Mouse (Mus musculus) thymus, adult 18-20 months (tissue): ENCODE measurements around the gene Agrp.

Experiments used
- DNase-seq, 2 experiments: peaks; one replicate each; pipeline ENCODE4 v3.0.0; 2022; ENCODE audit warnings: mixed read lengths in 2 of 2

Gene Agrp

GRCm38 (mm10) chr8:105546384-105547350, 90.5 kb downstream of the Agrp start:
- no peak for DNase-seq

DNA sequence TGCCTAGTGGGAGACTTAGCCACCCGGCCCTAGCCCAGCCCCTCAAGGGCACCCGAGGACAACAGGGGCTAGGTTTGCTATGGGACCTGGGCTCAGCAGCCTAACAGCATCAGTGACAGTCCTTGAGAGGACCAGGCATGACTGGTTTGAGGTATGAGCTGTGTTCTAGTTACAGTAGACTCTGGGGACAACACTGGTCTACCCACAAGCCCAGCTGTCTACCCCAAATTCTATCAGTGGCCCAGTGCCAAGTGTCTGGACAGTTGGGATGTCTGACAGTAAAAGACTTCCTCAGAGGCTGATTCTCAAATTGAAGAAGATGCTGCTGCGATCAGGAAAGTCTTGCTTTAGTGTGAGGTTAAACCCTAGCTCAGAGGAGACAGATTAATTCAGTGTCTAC, 91.9 kb downstream of the Agrp start:
- no peak for DNase-seq

DNA sequence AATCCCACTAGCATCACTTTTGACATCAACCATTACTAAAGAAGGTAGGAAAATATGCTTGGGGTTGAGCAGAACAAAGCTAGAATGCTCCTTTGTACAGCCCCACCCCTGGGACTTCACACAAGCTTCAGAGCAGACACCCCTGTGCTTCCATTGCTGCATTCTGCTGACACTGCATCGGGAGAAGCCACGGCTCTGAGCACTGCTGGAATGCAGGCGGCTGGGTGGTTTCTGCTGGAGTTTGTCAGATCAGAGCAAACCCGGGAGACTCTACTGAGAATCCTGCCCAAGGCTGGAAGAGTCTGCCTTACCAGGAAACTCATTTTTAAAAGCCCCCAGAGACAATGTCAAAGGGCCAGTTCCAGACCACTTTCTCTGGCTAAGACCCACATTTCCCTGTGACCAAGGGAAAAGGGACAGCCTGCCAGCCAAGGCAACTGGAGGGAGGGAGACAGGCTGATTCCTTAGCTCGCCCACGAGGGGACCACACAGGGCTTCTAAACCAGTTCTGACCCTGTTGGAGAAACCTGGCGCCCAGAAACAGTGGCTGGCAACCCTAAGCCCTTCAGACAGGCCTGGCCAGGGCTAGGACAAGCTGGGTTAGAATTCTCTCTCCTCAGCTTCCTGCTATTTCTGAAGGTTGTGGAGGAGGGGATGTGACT, 92.5 kb downstream of the Agrp start:
- no peak for DNase-seq

DNA sequence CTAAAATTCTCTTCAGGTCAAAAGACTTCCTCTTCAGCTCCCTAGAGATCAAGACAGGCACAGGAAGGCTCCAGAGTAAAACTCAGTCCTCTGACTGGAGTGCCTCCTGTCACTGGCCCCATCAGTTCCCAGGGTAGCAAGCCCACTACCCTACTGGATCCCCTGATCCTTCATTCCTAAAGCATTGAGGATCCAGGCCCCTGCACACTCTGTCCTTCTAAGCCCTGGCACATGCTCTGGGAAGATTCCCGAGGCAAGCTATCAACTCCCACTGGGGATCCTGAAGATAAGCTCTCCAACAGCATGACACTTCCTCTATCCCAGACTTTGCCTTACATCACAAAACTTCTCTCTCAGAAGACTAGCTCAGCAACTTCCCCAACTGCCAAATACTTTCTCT, 93.5 kb downstream of the Agrp start:
- DNase-seq: no peak

- no peak for DNase-seq
Measured at GRCm38 (mm10) chr8:105542808-105543207, 94.4 kb downstream of the Agrp start.

- DNase-seq: no peak
Measured at GRCm38 (mm10) chr8:105542032-105542656, 95.0 kb downstream of the Agrp start.

DNA sequence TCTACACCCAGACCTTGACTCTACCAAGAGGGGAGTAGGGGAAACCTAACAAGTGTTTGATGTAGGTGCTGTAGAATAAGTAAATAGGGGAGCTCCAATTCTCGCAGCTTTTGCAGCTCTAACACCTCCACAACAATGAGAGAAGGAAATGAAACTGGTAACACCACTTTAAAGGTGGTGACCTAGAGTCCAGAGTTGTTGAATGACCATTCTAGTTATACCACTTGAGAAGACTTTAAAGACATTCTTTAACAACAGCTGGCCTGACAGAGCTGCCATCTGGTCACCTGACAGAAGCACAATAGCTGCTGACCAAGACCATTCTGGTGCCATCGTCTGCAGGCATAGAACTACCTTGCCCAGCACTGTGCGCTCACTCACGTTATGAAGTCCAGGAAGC, 98.3 kb downstream of the Agrp start:
- DNase-seq: no peak

- no peak for DNase-seq
Measured at GRCm38 (mm10) chr8:105537011-105537677, 100.0 kb downstream of the Agrp start.

- DNase-seq: no peak
Measured at GRCm38 (mm10) chr8:105536546-105536945, 100.6 kb downstream of the Agrp start.

DNA sequence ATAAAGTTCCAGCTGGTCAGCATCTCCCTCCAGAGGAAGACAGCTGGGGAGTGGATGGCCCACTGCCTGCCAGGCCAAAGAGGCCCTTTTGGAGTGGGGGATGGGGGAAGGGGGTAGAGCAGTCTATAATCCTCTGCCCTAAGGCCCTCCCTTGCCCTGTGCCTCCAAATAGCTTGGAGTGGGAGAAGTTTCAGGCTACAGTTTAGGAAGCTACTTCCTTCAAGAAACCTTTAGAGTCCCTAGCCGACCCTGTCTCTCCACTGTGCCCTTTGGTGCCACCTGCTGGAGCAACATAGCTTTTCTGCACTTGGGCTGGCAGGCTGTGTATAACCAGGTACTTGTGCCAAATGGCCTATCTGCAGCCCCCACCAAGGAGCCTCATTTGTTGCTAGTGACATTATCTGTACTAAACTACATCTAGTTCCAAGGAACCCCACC, 103.3 kb downstream of the Agrp start:
- peak; percentile 45 to 53 for DNase-seq

DNA sequence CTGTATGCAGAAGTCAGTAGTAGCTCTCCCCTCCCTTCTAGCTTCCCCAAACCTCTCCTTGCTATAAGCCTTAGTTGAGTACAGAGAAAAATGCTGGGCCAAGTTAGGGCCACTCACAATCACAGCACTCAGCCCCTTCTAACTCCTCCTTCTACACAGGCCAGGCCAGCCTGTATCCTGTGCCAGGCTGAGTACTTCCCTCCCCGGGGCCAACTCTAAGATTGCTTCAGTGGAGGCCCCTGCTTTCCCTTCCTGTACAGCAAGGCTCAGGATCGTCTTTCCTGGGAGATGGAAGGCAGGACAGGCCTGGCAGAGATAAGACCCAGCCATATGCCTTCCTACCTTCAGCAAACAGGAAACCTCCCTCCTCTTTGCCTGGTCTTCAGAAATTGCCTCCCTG, 103.8 kb downstream of the Agrp start:
- DNase-seq: no peak

GRCm38 (mm10) chr8:105531774-105532173, 105.4 kb downstream of the Agrp start:
- DNase-seq: no peak

DNA sequence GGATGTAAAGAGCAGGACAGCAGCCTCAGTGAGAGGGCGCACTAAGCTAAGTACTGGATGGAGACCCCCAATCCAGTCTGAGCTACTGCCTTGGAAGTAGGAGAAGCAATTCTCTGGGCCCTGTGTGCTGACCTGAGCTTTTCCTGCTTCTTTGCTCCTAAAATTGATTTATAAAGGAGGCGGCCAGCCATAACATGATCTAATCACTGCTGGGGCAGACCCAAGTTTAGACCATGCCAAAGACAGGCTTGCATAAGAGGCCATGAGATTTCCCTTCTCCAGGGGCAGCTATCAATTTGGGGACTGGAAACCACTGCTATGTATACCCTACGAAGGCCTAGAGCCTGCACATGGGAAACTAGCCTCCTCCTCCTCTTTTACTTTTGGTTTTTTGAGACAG, 107.9 kb downstream of the Agrp start:
- DNase-seq: no peak

- no peak for DNase-seq
Measured at GRCm38 (mm10) chr8:105528206-105528605, 109.0 kb downstream of the Agrp start.

DNA sequence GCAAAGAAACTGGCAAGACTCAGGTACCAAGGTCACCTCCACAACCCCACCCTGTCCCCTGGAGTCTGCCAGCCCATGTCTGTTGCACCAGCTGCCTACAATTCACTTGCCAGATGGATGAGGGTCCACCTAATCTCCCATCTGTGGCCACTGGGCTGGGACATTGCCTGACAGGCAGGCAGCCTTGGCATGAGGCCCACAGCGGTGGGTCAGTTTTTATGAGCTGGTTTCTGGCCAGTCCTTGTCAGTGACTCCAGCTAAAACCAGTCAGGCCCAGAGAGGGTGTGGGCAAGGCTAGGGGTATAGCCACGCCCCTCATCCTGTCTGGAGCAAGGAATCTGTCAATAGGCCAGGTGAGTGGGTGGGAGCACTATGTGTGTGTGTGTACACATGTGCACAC, 110.1 kb downstream of the Agrp start:
- DNase-seq: no peak

DNA sequence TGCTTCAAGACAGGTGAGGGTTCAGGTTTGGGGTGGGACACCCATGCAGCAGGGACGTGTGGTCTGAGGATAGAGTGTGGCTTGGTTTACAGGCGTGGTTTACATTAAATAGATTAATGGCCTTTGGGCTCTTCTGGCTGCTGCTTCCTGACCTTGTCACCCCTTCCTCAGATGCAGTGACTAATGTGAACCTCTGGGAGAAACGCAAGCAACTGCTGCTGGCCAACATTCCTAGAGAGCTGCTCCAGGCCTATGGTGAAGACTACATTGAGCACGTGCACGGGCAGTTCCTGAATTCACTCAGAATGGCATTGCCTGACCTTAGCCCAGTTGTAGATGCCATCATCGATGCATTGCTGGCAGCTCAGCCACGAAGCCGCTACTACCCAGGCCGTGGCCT, 114.3 kb downstream of the Agrp start:
- no peak for DNase-seq

DNA sequence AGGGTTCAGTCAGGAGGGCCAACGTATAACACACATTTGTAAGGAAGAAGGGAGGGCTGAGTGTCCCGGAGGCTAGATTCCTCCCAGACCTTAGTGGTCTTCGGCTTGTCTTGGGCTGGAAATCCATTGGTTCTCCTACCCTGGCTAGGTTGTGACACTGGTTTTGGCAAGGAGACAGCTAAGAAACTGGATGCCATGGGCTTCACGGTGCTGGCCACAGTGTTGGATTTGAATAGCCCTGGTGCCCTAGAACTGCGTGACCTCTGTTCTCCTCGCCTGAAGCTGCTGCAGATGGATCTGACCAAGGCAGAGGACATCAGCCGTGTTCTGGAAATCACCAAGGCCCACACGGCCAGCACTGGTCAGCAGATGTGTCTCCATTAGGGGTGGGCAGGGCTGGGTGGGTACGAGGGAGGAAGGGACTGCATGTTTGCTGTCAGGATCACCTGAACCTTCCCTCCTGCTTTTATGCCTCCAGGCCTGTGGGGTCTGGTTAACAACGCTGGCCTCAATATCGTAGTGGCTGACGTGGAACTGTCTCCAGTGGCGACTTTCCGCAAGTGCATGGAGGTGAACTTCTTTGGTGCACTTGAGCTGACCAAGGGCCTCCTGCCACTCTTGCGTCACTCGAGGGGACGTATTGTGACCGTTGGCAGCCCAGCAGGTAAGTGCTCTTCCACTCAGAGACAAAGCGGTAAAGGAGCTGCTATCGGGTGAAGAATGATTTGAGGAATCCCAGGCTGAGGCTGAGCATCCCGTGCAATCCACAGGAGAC, 115.0 kb downstream of the Agrp start:
- no peak for DNase-seq

DNA sequence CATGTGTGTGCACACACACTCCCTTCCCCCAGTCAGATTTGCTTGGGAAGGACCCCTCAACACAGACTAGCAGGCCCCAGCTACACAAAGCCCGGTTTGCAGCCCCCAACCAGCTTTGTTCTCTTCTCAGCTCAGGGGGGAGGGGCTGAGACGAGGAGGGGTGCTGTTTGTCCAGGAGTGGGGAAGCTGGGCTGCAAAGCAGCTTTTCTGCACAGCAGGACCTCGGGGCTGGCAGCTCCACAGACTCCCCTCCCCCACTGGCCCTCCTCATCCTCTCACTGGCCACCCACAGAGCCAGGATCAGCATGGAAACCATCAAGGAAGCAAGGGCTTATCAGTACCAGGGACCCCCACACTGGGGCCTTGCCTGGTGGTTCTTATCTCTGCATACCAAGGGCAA, 116.1 kb downstream of the Agrp start:
- DNase-seq: no peak

DNA sequence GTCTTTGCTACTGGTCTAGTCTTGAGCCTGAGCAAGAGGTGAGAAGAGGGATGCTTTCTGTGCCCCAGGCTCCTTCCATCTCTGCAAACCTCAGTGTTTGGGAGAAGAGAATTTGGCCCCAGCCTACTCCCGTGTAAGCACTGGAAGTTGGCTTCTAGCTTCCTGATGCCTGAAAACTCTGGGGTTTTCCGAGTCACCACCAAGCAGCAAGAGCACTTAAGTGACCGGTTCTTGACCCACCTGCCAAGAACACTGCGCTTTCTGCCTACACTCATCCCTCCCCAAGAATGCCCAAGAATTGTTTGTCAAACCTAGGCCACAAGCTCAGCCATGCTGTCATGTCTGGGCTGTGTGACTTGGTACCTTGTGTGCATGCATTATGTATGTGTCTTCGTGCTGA, 116.7 kb downstream of the Agrp start:
- no peak for DNase-seq

DNA sequence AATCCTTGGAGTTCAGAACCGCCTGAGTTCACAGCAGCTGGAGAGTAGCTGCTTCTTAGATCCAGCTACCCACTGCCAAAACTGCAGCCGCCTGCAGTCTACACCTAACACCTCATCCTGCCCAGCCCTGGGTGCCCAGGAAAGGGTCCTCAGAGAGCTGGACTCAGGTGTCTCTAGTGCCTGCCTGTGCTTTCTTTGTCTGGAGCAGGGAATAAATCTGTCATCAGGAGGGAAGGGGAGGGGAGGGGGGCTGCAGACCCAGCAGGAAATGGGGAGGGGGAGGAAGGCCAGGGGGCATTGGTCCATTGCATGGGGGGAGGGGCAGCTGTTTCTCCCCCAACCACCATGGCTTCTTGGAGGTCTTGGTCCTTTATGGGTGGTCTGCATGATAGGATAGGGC, 117.6 kb downstream of the Agrp start:
- DNase-seq: no peak

DNA sequence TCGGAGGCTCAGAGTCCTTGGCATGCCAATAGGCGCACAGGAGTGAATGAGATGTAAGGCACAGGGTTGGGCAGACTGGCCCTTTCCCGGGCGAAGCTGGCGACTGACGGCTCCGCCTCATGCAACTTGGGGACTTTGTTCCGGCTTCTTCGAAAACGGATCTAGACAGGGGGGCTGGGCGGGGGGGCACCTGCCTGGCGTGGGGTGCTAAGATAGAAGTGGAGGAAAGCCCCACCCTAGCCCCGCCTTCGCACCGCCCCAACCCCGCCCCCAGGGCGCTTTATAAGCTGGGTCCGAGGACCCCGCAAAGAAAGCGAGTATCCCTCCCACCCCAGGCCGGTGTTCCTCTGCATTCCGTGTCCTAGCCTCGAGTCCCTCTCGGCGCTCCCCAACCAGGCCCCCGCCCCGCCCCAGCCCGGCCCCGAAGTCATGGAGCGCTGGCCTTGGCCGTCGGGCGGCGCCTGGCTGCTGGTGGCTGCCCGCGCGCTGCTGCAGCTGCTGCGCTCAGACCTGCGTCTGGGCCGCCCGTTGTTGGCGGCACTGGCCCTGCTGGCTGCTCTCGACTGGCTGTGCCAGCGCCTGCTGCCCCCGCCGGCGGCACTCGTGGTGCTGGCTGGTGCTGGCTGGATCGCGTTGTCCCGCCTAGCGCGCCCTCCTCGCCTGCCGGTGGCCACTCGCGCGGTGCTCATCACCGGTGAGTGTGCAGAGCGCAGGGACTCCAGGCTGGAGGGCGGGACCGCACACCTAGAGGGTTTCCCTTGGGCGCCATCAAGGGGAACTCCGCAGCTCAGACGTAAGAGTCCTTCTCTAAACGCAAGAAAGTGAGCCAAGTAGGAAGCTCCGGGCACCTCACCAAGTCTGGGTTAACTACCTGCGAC, 118.5 kb downstream of the Agrp start, which contains the start of gene Hsd11b2:
Gene Hsd11b2 (plus strand): TSS at position 320 of the 878 bp plus-strand sequence.
- DNase-seq: no peak
